Mouse (Mus musculus) brain, adult 2 months (tissue): ENCODE data around the gene Dctn1.

ENCODE experiments used
- DNase-seq: peaks from one replicate; pipeline ENCODE4 v3.0.0; 2011; ENCODE audit warnings: low read depth, low spot score

The Dctn1 gene

GRCm38 (mm10) chr6:83219814-83220213 is 54.1 kb downstream of the Dctn1 start, which contains the start of gene Slc4a5:
Gene Slc4a5, plus strand, starts transcription at chr6:83219828.
- DNase-seq, result no peak

GRCm38 (mm10) chr6:83231486-83231885 is 65.8 kb downstream of the Dctn1 start:
- no peak for DNase-seq

GRCm38 (mm10) chr6:83233306-83233705 is 67.6 kb downstream of the Dctn1 start:
- no peak for DNase-seq

- no peak for DNase-seq
Observed at GRCm38 (mm10) chr6:83234280-83234741, 68.6 kb downstream of the Dctn1 start.

GRCm38 (mm10) chr6:83237123-83237522 is 71.4 kb downstream of the Dctn1 start:
- no peak for DNase-seq

GRCm38 (mm10) chr6:83244422-83245061 is 78.8 kb downstream of the Dctn1 start:
- no peak for DNase-seq

GRCm38 (mm10) chr6:83245134-83245533 is 79.4 kb downstream of the Dctn1 start:
- DNase-seq, result peak; percentile 73

- DNase-seq, result no peak
Observed at GRCm38 (mm10) chr6:83245997-83246396, 80.3 kb downstream of the Dctn1 start.

GRCm38 (mm10) chr6:83246750-83247149 is 81.0 kb downstream of the Dctn1 start:
- no peak for DNase-seq

GRCm38 (mm10) chr6:83247153-83247552 is 81.4 kb downstream of the Dctn1 start:
- DNase-seq, result no peak
